Mouse (Mus musculus) small intestine, adult 2 months (tissue): Measurements from ENCODE around the gene Mapkbp1. TPM values are rescaled to one million over a fixed set of nuclear protein-coding genes. Genes with fewer than 3 reads are reported as not detected.

Source experiments
- H3K27ac ChIP-seq: fragments of 200-500 bp; 2 replicates; pipeline ENCODE4 v1.5.1; 2012; ENCODE audit warnings: low read depth, low read length, control low read depth, inconsistent platforms; ENCODE audit not compliant: insufficient read depth
- H3K27me3 ChIP-seq: fragments of 200-500 bp; 2 replicates; pipeline ENCODE4 v1.6.1; 2012; ENCODE audit warnings: mild to moderate bottlenecking, moderate library complexity, low read length, inconsistent platforms; ENCODE audit not compliant: control insufficient read depth, insufficient read depth
- H3K36me3 ChIP-seq: fragments of 200-500 bp; 2 replicates; pipeline ENCODE4 v1.6.1; 2012; ENCODE audit warnings: mild to moderate bottlenecking, low read length, control low read depth, inconsistent platforms; ENCODE audit not compliant: control insufficient read depth, insufficient read depth
- H3K4me1 ChIP-seq: fragments of 200-500 bp; 2 replicates; pipeline ENCODE4 v1.6.1; 2012; ENCODE audit warnings: low read length, inconsistent platforms, mixed read lengths; ENCODE audit not compliant: control insufficient read depth, insufficient read depth, insufficient read length
- H3K4me3 ChIP-seq: fragments of 200-500 bp; 2 replicates; pipeline ENCODE4 v1.5.1; 2012; ENCODE audit warnings: low read depth, mild to moderate bottlenecking, control low read depth, inconsistent platforms, low read length, moderate library complexity
- CTCF ChIP-seq: fragments of 200-500 bp; IDR thresholded peaks from 2 replicates; pipeline ENCODE4 v1.5.1; 2012; ENCODE audit warnings: low read depth, mild to moderate bottlenecking, control low read depth, inconsistent platforms, low read length, moderate library complexity, mixed read lengths; ENCODE audit not compliant: insufficient replicate concordance, insufficient read length; ENCODE audit errors: extremely low read depth
- POLR2A ChIP-seq: fragments of 200-500 bp; IDR thresholded peaks from 2 replicates; pipeline ENCODE4 v1.6.1; 2012; ENCODE audit warnings: low read depth, mild to moderate bottlenecking, control low read depth, inconsistent platforms, low read length, moderate library complexity
- WGBS: fragments of 180-500 bp; shearing (Covaris S2); methylation state at CpG from one replicate; pipeline ENCODE4 v1.1.7; 2018; 5-methylcytosine and 5-hydroxymethylcytosine counted together
- polyA plus RNA-seq: library from polyadenylated mRNA; depleted of rRNA; stranded (reverse); fragments of >200 nt; gene quantifications from 2 replicates; pipeline ENCODE4 v1.2.3, GENCODE M21; 2012

The Mapkbp1 gene
- polyA plus RNA-seq, 1 experiment: 15.9 TPM

DNA sequence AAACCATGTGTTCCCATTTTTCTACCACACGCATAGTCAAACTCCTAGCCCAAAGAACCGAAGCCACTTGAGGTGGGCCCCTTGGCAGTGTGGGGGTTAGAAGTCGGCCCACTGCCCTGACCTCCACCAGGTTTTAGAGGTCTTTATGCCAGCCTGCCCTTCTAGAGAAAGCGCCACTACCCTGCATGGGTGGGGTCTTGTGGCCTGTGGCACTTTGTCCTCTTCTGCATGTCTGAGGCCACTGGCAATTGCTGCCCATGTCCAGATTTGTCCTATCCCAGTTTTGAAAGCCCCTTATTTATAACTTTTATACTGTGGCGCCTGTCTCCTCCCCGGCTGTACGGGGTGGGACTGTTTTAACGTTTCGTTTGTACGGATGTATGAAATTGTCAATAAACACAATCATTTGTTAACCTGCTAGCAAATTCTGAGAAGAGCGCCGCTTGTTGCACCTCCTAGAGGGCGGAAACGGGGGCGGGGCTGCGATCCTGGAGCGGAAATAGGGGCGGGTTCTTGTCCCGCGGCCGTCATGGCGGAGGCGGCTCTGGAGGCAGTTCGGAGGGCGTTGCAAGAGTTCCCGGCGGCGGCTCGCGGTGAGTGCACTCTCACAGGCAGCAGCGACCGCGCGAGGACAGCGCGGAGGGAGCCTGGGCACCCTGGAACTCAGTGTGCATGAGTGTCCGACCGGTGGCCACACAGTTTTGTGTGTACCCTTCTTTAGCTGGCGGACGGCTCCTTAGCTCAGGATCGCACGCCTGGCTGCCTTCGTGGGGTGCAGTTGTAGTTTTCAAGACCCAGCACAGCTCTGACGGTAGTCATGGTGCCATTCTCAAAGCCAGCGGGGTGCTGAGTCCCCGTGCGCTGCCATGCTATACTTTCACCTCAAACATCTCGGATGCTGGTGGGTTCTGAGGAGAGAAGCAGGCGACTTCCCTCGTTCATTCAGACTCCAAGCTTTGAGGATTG, 54.8 kb downstream of the Mapkbp1 start, which contains the start of the genes Jmjd7 and Gm28042:
Gene Jmjd7, plus strand, starts transcription at position 500 of the 966 bp plus-strand sequence.
Gene Gm28042, plus strand, starts transcription at position 510 of the 966 bp plus-strand sequence.
- Histone ChIP-seq H3K27ac (peak within 1 kb of the TSS; percentile 48), H3K4me3 (peak within 1 kb of the TSS; percentile 69), H3K27me3 (no peaks in the 10 kb centered on the region), H3K36me3 (peaks cover 26% of the 10 kb centered on the region), H3K4me1 (peaks cover 9% of the 10 kb centered on the region; the same call in 1 of the 2 replicates)
- WGBS: 5% methylated on average over 50 of the region's 50 CpGs
- peak; percentile 56; the same call in 1 of the 2 replicates for TF ChIP-seq POLR2A
- peak; percentile 28; the same call in 1 of the 2 replicates for TF ChIP-seq CTCF

DNA sequence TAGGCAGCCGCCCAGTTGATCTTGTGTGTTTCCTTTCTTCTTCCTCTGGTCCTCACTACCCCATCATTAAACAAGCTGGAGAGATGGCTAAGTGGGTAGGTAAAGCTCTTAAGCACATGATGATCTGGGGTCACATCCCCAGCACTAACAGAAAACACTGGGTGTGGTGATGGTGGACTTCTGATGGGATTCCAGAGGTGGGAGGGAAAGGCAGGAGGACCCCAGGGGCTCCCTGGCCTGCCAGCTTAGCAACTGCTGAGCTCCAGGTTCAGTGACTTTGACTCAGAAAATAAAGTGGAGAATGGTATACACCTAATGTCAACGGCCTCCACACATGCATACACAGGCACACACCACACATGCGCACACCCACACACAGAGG, 55.4 kb downstream of the Mapkbp1 start:
- peak overlapping the region; percentile 69 for H3K4me3 ChIP-seq
- 26% methylated on average over 3 of the region's 3 CpGs for WGBS
- H3K4me1 ChIP-seq: peaks cover 9% of the 10 kb centered on the region; the same call in 1 of the 2 replicates
- no peak for TF ChIP-seq CTCF
- no peak for TF ChIP-seq POLR2A
- H3K27me3 ChIP-seq: no peaks in the 10 kb centered on the region
- no peak overlapping the region; the same call in 1 of the 2 replicates for H3K27ac ChIP-seq
- peaks cover 20% of the 10 kb centered on the region for H3K36me3 ChIP-seq

DNA sequence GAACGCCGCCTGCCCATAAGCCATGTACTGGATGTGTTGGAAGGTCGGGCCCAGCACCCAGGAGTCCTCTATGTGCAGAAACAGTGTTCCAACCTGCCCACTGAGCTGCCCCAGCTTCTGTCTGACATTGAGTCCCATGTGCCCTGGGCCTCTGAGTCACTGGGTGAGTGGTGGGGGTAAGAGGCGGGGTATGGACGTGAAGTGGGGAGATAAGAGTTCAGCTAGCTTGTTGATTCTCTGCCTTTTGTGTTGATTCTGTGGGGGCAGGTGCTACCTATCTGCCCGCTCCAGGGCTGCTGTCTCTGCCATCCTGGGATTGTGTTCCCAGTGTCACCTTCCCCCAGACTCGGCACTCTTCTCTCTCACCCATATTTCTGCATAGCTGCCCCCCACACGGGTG, 57.9 kb downstream of the Mapkbp1 start:
- TF ChIP-seq POLR2A (no peak), CTCF (no peak)
- Histone ChIP-seq H3K36me3 (peaks cover 6% of the 10 kb centered on the region), H3K4me3 (no peak overlapping the region), H3K27ac (no peak overlapping the region), H3K27me3 (no peaks in the 10 kb centered on the region), H3K4me1 (peaks cover 9% of the 10 kb centered on the region; the same call in 1 of the 2 replicates)
- WGBS: 79% methylated on average over 8 of the region's 8 CpGs

DNA sequence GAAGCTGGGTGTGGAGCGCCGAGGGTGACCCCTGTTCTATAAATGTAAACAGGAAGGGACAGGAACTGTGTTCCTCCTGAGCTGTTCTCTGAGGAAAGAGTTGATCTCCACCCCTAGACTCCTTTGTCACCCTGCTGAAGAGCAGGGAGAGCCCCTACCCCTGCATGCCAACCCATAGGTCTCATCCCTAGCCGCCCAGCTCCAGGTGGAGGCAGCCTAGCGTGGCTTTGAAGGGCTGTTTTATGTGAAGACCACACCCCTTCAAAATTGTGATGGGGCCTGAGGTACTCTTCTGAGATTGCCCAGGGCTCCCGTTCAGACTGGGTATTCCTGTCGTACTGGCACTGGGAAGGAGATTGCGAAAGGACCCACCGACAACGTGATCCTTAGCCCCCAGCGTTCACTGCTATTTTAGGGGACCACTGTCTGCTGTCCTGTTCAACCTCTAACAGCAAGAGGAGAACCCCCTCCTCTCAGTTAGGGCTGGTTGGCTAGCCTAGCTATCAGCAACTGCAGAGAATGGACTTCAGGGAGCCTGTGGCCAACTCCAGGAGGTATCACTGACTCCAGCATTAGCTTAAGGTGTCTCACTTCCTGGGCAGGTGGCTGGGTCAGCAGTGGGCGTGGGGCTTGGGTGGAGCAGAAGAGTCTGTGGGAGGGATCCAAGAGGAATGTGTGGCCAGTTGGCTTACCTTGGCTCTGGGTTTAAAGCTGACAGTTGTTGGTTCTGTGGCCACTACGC, 60.4 kb downstream of the Mapkbp1 start, which contains the start of gene Pla2g4b:
Gene Pla2g4b, plus strand, starts transcription at position 692 of the 742 bp plus-strand sequence.
- TF ChIP-seq POLR2A (no peak), CTCF (no peak)
- peaks cover 3% of the 10 kb centered on the region; the same call in 1 of the 2 replicates for H3K4me1 ChIP-seq
- WGBS: 88% methylated on average over 12 of the region's 12 CpGs
- H3K4me3 ChIP-seq: no peak within 1 kb of the TSS
- H3K27ac ChIP-seq: no peak within 1 kb of the TSS
- no peaks in the 10 kb centered on the region for H3K27me3 ChIP-seq
- peaks cover 9% of the 10 kb centered on the region for H3K36me3 ChIP-seq

DNA sequence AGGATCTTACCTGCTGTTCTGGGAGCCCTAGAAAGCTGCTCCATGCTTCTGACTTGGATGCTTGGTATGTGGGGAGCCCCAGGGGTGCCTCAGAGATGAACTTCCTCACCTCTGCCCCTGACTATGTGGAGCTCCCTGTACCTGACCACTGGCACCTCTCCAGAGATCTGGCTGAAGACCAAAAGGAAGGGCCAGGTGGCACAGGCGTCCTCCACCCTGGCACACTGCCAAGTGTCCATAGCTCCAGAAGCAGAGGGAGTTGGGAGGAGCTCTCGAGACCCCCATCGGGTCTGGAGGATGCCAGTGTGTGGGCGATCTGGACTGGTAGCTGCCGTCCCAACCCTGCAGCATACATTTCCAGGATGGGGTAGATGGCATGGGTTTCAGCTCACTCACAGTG, 61.2 kb downstream of the Mapkbp1 start:
- H3K36me3 ChIP-seq: peaks cover 10% of the 10 kb centered on the region
- WGBS: 61% methylated on average over 5 of the region's 5 CpGs
- H3K4me3 ChIP-seq: no peak overlapping the region

DNA sequence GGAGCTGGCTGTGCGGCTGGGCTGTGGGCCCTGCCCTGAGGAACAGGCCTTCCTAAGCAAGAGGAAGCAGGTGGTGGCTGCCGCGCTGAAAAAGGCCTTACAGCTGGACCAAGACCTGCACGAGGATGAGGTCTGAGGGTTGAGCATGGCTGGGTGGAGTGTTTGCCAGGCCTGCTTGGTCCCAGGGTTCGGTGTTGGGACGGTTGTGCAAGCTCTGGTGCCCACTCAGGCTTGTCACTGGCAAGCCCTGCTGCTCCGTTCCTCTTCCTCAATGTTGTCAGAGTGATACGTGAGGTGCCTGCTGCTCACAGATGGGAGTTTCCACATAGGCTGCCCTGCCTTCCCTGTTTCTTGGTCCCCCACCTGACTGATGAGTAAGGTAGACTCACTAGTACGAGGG, 65.2 kb downstream of the Mapkbp1 start:
- no peak overlapping the region for H3K4me3 ChIP-seq
- peaks cover 8% of the 10 kb centered on the region for H3K36me3 ChIP-seq
- no peak for TF ChIP-seq POLR2A
- TF ChIP-seq CTCF: no peak
- H3K27ac ChIP-seq: no peak overlapping the region
- 85% methylated on average over 9 of the region's 9 CpGs for WGBS
- no peaks in the 10 kb centered on the region for H3K27me3 ChIP-seq
- no peaks in the 10 kb centered on the region for H3K4me1 ChIP-seq

More for the DNA sequence above, 61.2 kb downstream of the Mapkbp1 start:
- TF ChIP-seq POLR2A (no peak), CTCF (no peak)
- Histone ChIP-seq H3K4me1 (no peaks in the 10 kb centered on the region), H3K27ac (no peak overlapping the region), H3K27me3 (no peaks in the 10 kb centered on the region)

DNA sequence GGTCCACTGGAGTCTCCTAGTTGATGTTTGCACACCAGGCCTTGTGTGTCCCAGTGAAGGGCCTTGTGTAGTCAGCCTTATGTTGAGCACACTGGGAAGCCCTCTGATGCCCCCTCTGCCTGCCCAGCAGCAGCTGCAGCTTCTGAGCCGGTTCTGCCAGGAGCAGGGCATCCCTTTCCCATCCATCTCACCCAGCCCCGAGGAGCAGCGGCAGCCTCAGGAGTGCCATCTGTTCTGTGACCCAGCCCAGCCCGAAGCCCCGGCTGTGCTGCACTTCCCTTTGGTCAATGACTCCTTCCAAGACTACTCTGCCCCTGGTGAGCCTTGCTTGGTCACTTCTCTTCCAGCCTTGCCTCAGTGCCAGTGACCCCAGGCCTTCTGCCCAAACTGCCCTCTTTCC, 68.5 kb downstream of the Mapkbp1 start:
- no peaks in the 10 kb centered on the region for H3K4me1 ChIP-seq
- H3K4me3 ChIP-seq: no peak overlapping the region
- H3K27ac ChIP-seq: no peak overlapping the region
- peaks cover 8% of the 10 kb centered on the region for H3K36me3 ChIP-seq
- H3K27me3 ChIP-seq: no peaks in the 10 kb centered on the region
- TF ChIP-seq POLR2A (no peak), CTCF (no peak)
- 79% methylated on average over 5 of the region's 5 CpGs for WGBS
